Mouse (Mus musculus) embryonic fibroblast, embryonic 13.5 days (primary cell): ENCODE data around the gene Fam50b. TPM values are rescaled to one million over a fixed set of nuclear protein-coding genes. Genes with fewer than 3 reads are reported as not detected.
A peak's percentile ranks its signal among the peaks of the same experiment; 100 is the strongest.

ENCODE experiments used
- H3K27ac ChIP-seq: 2 replicates; pipeline ENCODE4 v1.5.1; 2012; ENCODE audit warnings: low read length, control low read depth, inconsistent platforms; ENCODE audit not compliant: insufficient read depth
- H3K4me1 ChIP-seq: 2 replicates; pipeline ENCODE4 v1.6.1; 2011; ENCODE audit warnings: low read length; ENCODE audit not compliant: control insufficient read depth, insufficient read depth
- H3K4me3 ChIP-seq: 2 replicates; pipeline ENCODE4 v1.5.1; 2011; ENCODE audit warnings: mild to moderate bottlenecking, control low read depth, low read length; ENCODE audit not compliant: insufficient read depth
- CTCF ChIP-seq: IDR thresholded peaks from 2 replicates; pipeline ENCODE4 v1.5.1; 2011; ENCODE audit warnings: mild to moderate bottlenecking, control low read depth, low read length, moderate library complexity, borderline replicate concordance; ENCODE audit not compliant: insufficient read depth
- POLR2A ChIP-seq: IDR thresholded peaks from 2 replicates; pipeline ENCODE4 v1.6.1; 2011; ENCODE audit warnings: low read depth, mild to moderate bottlenecking, control low read depth, low read length, moderate library complexity
- polyA plus RNA-seq: library from polyadenylated mRNA; stranded (reverse); fragments of >200 nt; gene quantifications from 2 replicates; pipeline ENCODE4 v1.2.4, GENCODE M21; 2011; ENCODE audit warnings: low read depth; ENCODE audit not compliant: missing spikeins, insufficient read length

Gene Fam50b
- polyA plus RNA-seq: not detected in 2 replicates

- Histone ChIP-seq H3K4me1 (peaks cover 16% of the 10 kb centered on the region), H3K4me3 (no peak within 1 kb of the TSS), H3K27ac (peak within 1 kb of the TSS; percentile 5; the same call in 1 of the 2 replicates)
- TF ChIP-seq CTCF (no peak), POLR2A (no peak)
Measured at GRCm38 (mm10) chr13:34734686-34735085, at the start of gene Fam50b. Fam50b (plus strand) TSS chr13:34734850.

GRCm38 (mm10) chr13:34685008-34685765 is 49.5 kb upstream of the Fam50b start:
- H3K27ac ChIP-seq: no peak overlapping the region

GRCm38 (mm10) chr13:34691049-34691448 is 43.6 kb upstream of the Fam50b start:
- no peak for TF ChIP-seq CTCF
- no peak for TF ChIP-seq POLR2A
- no peak overlapping the region for H3K4me3 ChIP-seq
- H3K4me1 ChIP-seq: peaks cover 11% of the 10 kb centered on the region

More at GRCm38 (mm10) chr13:34685008-34685765, 49.5 kb upstream of the Fam50b start:
- TF ChIP-seq POLR2A (no peak), CTCF (no peak)
- Histone ChIP-seq H3K4me3 (no peak overlapping the region), H3K4me1 (peaks cover 11% of the 10 kb centered on the region; the same call in 1 of the 2 replicates)

GRCm38 (mm10) chr13:34693111-34693510 is 41.5 kb upstream of the Fam50b start:
- Histone ChIP-seq H3K27ac (no peak overlapping the region), H3K4me3 (no peak overlapping the region), H3K4me1 (peaks cover 15% of the 10 kb centered on the region)
- no peak for TF ChIP-seq POLR2A
- no peak for TF ChIP-seq CTCF

More at GRCm38 (mm10) chr13:34691049-34691448, 43.6 kb upstream of the Fam50b start:
- H3K27ac ChIP-seq: no peak overlapping the region

GRCm38 (mm10) chr13:34696734-34697332 is 37.8 kb upstream of the Fam50b start:
- Histone ChIP-seq H3K4me1 (peaks cover 15% of the 10 kb centered on the region), H3K27ac (peak overlapping the region; percentile 83), H3K4me3 (no peak overlapping the region)
- TF ChIP-seq POLR2A: no peak
- TF ChIP-seq CTCF: no peak

GRCm38 (mm10) chr13:34700091-34700490 is 34.6 kb upstream of the Fam50b start:
- H3K4me1 ChIP-seq: peaks cover 6% of the 10 kb centered on the region
- H3K4me3 ChIP-seq: no peak overlapping the region
- TF ChIP-seq CTCF: no peak
- no peak for TF ChIP-seq POLR2A
- H3K27ac ChIP-seq: no peak overlapping the region

DNA sequence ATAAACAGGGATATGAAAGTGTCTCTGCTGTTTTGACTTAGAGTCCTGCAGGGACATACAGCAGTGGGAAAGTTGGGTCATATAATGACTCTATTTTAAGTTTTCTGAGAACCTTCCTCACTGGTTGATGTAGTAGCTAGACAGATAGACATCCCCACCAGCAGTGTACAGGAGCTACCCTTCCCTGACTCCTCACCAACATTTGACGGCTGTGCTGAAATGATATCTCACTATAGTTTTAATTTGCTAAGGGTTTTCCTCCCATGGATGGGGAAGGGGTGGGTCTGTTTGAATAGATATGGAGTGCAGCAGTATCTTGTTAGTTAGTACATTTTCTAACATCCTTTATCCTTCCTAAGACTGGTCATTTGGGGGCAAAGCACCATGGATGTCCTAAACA is 34.0 kb upstream of the Fam50b start:
- Histone ChIP-seq H3K4me3 (no peak overlapping the region), H3K27ac (no peak overlapping the region), H3K4me1 (peaks cover 6% of the 10 kb centered on the region)
- TF ChIP-seq POLR2A: no peak
- no peak for TF ChIP-seq CTCF

DNA sequence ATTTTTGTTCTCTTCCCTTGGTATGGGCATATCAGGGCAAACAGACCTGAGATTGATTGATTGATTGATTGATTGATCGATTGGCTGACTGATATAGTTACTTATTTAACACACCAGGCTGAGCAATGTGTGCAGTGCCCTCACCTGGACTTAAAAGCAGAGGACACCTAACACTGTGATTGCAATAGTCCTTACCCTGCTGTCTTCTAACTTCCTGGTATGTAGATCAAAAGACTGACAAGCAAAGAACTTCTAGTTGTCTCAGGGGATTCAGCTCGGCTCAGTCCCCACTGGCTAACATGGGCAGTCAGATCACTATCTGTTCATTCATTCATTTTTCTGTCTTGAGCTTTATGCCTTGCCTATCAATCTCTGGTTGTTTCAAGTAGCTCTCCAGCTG is 31.3 kb upstream of the Fam50b start:
- H3K4me1 ChIP-seq: no peaks in the 10 kb centered on the region
- TF ChIP-seq POLR2A (no peak), CTCF (no peak)
- no peak overlapping the region for H3K27ac ChIP-seq
- no peak overlapping the region for H3K4me3 ChIP-seq

DNA sequence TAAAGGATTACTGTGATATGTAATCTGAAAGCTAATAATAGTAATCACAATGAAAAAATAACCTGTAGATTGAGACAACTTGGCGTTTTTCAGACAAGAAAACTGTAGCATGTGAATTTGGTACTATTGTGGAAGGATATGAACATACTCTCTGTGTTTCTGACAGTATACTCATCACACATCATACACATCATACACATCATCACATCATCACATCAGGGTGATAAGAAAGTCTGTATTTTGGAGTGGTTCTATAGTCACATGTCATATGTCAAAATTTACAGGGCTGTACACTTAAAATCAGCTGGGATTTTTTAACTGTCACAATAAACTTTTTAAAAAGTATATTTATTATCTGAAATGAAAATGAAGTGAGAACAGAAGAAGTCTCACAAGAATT is 30.9 kb upstream of the Fam50b start:
- H3K4me1 ChIP-seq: 0 out of 2 replicates have a peak, but pooled peaks cover 2% of the 10 kb centered on the region
- no peak overlapping the region for H3K4me3 ChIP-seq
- H3K27ac ChIP-seq: no peak overlapping the region
- TF ChIP-seq POLR2A (no peak), CTCF (no peak)

DNA sequence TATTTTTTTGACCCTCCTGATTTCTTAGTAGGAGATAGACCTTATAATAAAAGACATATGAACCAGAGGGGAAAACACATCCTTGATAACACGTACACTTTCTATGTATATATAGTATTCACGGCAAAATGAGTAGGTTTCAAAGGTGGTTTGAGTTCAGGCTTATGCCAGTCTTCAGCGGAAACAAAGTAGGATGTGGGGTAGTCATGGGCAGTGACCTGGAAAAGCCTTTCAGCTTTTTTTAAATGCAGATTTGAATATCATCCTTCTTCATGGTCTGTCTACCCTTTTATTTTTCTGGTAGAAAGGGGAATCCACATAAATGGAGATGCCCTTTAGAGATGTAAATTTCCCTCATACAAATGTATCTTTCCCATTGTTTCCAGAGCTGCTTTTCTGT is 29.8 kb upstream of the Fam50b start:
- Histone ChIP-seq H3K4me3 (no peak overlapping the region), H3K27ac (no peak overlapping the region), H3K4me1 (peaks cover 8% of the 10 kb centered on the region; the same call in 1 of the 2 replicates)
- TF ChIP-seq CTCF: no peak
- TF ChIP-seq POLR2A: no peak

GRCm38 (mm10) chr13:34708955-34709354 is 25.7 kb upstream of the Fam50b start:
- H3K4me3 ChIP-seq: no peak overlapping the region
- TF ChIP-seq POLR2A (no peak), CTCF (no peak)
- 0 out of 2 replicates have a peak overlapping the region, but pooled peaks have one; percentile 22 for H3K27ac ChIP-seq

More at GRCm38 (mm10) chr13:34708955-34709354, 25.7 kb upstream of the Fam50b start:
- peaks cover 11% of the 10 kb centered on the region; the same call in 1 of the 2 replicates for H3K4me1 ChIP-seq
